In genomic region chr2:59800481-59801266, GRCm38 (mm10) we compare ENCODE assay signal across 11 mouse cellular contexts.
DNase-seq lines count a peak whose midpoint lies in the region; ATAC-seq lines count a peak whose summit lies in the region.
"Had no signal": no experiment of that assay in that cellular context is flagged by ENCODE, and none has a peak within 500 bp of the region (broad histone marks: within the 10 kb centered on the region; RNA-seq: fewer than 3 reads in every experiment).

No protein-coding gene starts in this region.

- intact Hi-C loops in heart, postnatal 25 days (cut with DNase I) = no loop called here
- intact Hi-C loops in left cerebral cortex, postnatal 4 days (cut with DNase I) = no loop called here

- peak; percentile 22 for DNase-seq in heart, postnatal 4 days
- no peak for DNase-seq in heart, postnatal 25 days (ENCODE audit: low spot score)
- DNase-seq in c-Kit-positive CD71-positive TER-119-positive erythroid progenitor cells, embryonic 14.5 days (ENCODE audit: low spot score) = peak; percentile 9
- no peak for DNase-seq in left cerebral cortex, postnatal 4 days
- DNase-seq in spleen, postnatal 36 days (ENCODE audit: low spot score in 2 of 2) = no peak
- DNase-seq: kidney, adult 11 months; lung, adult 2 months had no signal

- peak; percentile 68 for ATAC-seq in granulocyte monocyte progenitor cell, adult 5-6 weeks (replicated peaks; ENCODE audit: poor library complexity, severe bottlenecking)
- peak; percentile 47 for ATAC-seq in monocyte, adult 5-6 weeks (replicated peaks; ENCODE audit: insufficient number of reproducible peaks, low FRiP score, low TSS enrichment, poor library complexity, severe bottlenecking)
- ATAC-seq in erythroblast, adult 5-6 weeks (replicated peaks; ENCODE audit: low FRiP score, poor library complexity, severe bottlenecking) = no peak
- ATAC-seq: activated CD4-positive, CD25-positive, alpha-beta regulatory T cell, adult 4 months had no signal

Comparison
In these comparisons a context has a peak if more than half of its experiments do, and no peak if none do; other contexts are left out.
1. DNase-seq: peak in heart, postnatal 4 days (single experiment) and c-Kit-positive CD71-positive TER-119-positive erythroid progenitor cells, embryonic 14.5 days (single experiment); none in heart, postnatal 25 days (single experiment), left cerebral cortex, postnatal 4 days (single experiment) and spleen, postnatal 36 days (0 of 2).